Mouse (Mus musculus) fibroblast of lung, adult 2 months (primary cell): ENCODE results near the gene Mvp.

Source experiments
- DNase-seq: peaks from one replicate; pipeline ENCODE4 v3.0.0-alpha.2; 2011; ENCODE audit warnings: low read depth

The Mvp gene

DNA sequence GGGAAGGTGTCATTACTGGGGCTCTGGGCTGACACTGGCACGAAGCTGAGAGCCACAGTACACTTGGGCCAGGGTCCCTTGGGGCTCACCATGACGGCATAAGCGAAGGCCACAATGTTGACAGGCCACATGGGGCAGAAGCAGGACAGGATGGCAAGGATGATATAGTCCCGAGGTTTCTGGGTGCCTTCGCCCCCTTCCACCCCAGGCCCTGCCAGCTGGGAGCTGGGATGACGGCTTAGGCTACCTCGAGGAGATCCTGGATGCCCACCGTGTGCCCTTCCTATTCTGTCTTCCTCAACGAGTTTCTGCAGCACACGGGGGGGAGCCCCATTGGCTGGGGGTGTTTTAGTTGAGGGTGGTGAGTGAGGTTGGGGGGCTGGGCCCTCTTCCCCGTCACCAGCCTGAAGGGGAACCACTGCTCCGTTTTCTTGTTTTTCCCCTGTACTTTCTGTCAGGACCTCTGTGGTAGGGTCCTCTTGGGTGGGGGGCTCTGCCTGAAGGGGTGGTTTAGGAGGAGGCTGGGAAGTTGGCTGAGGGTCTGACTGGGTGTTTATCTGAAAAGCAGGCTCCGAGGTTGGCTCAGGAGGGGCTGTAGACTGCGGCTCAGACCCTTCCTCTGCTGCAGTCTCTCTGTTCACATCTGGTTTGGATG, 5.0 kb upstream of the Mvp start:
- DNase-seq, result no peak

DNA sequence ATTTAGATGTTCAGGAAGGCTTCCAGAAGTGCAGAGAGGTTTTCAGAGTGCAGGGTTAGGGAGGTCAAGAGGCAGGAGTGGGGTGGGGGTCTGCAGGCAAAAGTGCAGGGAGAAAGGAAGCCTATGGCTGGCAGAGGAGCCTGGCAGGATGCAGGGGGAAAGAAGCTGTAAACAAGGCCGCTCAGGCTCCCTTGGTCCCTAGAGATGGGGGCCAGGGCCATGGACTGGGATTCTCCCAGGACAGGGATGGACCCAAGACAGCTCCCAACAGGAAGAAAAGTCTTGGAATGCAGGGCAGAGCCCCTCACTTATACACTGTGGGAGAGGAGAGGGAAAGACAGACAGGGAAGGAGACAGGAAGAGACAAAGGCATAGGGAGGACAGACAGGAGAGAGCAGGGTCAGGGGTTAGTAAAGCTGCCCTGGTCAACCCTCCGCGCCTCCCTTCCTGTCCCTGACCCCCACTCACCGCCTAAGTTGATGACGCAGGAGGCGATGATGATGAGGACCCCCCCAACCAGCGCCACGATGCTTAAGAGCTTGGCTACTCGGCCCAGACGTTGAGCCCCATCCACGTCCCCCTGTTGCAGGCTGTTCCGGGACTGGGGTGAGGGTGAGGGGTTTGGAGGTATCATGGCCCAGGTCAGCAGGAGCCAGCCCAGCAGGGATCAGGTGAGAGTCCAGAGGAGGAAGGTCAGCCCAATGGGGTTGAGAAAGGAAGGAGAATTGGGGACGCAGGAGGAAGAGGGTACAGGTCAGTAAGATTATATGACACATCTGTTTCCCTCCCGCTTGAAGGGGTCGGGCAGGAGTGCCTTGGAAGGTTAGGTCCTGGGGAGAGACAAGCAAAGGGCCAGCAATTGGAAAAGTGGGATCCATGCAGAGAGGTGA, 4.2 kb upstream of the Mvp start:
- no peak for DNase-seq

DNA sequence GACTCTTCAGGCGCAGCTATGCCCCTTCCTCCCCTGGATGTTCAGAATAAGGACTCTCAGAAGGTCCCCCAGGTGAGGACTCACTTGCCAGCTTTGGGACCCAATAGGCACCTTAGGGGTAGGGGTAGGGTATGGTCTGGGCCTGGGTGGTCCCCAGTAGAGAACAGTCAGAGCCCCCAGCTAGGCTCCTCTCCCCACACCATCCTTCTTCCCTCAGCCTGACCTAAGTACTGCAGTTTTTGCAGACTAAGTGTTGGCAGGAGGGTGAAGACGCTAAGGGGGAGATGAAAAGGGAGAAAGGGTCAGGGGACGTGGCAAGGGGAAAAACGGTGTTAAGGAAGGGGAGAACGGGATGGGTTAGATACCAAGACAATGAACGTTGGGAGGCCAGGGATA, 3.5 kb upstream of the Mvp start:
- no peak for DNase-seq

DNA sequence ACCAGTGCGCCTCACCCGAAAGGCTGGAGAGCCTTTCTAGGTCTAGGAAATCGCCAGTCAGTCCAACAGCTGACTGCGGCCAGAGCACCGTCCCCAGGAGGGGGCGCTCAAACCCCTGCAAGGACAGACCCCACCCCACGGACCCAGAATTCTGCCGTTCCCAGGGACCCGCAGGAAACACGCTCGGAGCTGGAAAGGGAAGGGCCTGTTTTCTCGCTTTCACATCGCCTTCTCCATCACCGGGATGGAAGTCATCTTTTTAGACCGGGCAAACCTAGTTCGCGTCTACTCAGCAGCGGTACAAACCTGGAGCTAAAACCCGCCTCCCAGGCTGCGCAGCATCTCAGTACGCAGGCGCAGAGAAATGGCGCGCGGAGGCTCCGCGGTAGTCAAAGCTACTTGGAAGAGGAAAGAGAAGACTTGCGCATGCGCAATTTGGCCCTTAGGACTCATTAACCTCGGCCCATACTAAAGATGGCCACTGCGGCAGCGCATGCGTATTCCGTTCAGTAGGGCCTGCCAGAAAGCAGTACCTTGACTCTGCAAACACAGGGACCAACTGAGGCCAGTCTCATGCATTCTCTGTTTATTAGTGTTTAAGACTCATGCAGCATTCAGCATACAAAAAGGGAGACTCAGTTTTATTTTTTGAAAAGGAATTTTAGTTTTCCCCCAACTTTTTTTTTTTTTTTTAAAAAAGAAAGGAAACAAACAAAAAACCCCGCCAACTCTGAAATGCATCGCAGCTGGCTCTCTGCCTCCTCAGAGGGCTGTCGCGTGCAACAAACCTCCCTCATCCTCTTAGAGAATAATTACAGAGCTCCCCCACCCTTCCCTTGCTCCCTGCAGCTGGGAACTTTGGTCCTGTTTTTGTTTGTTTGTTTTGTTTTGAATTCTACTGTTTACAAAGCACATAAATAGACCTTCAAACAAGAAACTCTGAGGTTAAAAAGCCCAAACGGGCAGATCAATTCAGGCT, 2.8 kb upstream of the Mvp start, which contains the start of gene Pagr1a:
TSS of gene Pagr1a (minus strand) at position 382 of the 979 bp plus-strand sequence.
- peak; percentile 96 for DNase-seq

DNA sequence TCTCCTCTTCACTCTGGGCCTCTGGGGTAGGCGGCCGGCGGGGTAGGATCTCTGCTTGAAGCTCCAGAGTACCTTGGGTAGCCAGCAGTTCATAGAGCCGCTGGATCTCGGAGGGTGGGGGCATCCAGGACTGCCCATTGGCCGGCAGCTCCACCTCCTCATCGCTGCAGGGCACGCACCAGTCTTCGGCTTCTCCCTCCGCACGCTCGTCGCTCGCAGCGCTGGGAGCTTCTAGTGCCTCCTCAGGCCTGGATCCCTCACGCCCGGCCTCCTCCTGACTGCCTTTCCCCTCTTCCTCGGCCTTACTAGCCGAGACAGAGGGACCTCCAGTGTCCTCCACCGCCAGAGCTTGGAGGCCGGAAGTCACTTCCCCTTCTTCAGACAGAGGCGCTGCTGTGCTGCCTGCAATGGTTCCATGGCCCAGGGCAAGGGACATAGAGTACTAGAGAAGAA, 2.1 kb upstream of the Mvp start:
- no peak for DNase-seq

DNA sequence TGATC, 1.9 kb upstream of the Mvp start, which contains the start of gene Pagr1b:
TSS of gene Pagr1b (minus strand) at position 4 of the 5 bp plus-strand sequence.
- no peak for DNase-seq

DNA sequence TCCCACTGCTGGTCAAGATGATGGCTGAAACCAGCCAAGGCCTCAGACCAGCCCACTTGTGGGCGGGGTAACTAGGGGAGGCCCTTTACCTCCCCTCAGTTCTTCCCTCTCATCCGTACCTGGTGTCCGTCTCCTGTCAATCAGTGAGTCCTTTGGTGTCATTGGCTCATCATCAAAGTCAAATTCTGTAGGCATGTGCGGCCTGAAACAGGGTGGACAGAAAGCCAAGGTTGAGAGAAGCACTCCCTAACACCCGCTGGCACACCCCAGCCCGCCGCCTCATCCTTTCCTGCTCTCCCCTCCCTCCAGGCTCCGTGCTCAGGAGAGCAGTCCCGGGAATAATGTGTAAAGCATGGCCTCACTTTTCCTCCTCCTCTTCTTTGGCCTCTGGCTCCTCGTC, 1.7 kb upstream of the Mvp start:
- DNase-seq, result no peak

DNA sequence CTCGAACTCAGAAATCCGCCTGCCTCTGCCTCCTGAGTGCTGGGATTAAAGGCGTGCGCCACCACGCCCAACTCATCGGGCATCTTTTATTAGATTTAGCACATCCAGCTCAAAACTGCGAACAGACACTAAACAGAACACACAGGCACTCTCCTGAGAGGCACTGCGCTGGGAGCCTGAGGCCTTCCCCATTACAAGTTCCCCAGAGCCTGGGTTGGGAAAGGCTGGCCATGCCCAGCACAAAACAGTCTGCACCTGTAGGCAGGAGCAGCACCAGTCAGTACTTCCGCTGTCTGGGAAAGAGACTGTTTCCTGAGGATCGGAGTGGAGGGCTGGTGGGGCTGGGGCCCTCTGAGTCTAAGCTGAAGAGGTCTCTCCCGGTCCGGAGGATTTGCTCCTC, 572 bp upstream of the Mvp start:
- no peak for DNase-seq

DNA sequence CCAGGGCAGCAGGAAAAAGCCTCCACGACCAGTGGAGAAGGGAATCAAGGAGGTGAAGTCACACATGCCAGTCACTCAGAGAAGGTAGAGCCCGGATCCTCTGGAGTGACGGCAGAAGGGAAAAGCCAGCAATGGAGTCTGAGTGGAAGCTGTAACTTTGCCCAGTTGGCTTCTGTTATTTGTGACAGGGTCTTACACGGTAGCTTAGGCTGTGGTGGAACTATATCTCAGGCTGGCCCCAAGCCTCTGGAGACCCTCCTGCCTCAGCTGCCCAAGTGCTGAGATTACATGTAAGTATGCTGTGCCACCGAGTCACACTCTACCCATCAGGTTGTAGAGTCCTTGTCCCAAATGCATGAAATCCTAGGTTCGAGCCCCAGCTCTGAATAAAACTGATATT, 1.0 kb downstream of the Mvp start:
- DNase-seq, result no peak

DNA sequence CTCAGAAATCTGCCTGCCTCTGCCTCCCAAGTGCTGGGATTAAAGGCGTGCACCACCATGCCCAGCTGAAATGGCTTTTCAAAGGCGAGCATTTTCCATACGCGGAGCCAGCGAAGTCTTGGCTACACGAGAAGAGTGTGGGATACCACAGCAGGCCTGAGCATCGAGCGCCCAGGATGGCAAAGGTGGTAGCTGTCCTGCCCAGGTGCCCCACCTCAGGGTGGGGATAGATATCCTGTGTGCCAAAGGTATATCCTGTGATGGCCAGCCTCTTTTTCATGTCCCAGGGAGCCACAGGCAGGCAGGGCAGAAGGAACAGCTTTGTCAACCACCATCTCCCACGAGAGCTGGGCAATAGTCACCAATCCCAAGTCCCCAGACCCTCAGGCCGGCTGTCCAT, 1.6 kb downstream of the Mvp start:
- no peak for DNase-seq

DNA sequence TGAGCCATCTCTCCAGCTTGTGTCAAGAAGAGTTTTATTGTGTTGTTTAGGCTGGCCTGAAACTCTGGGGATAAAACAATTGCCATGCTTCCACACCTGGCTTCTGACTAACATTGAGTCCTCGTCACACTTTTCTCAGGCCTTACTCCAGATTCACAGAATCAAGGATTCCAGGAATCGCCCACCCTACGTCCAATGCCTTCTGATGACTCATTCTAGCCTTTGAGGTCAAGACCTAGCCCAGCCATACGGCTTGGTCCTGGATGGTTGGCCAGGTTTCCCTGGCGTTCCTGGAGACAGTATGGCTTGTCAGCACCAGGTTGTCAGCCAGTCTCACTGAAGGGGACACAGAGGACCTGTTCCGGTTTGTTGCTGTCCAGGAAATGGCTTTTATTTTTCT, 2.0 kb downstream of the Mvp start:
- no peak for DNase-seq

DNA sequence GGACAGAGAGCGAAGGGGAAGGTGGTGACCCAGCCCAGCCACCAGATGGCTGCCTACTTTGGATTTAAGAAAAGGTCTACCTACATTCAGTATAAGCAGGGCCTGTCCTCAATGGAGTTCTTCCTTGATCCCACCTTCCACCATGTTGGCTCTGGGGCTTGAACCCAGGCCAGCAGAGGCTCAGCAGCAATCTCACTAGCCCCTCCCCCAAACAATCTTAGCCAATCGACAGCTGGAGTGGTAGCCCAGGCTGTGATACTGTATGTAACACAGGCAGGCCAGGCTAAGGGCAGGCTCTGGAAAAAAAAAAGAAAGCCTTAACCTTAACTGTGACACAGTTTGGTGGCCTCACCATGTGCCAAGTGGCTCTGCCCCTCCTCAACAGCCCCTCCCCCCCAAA, 2.7 kb downstream of the Mvp start:
- no peak for DNase-seq

DNA sequence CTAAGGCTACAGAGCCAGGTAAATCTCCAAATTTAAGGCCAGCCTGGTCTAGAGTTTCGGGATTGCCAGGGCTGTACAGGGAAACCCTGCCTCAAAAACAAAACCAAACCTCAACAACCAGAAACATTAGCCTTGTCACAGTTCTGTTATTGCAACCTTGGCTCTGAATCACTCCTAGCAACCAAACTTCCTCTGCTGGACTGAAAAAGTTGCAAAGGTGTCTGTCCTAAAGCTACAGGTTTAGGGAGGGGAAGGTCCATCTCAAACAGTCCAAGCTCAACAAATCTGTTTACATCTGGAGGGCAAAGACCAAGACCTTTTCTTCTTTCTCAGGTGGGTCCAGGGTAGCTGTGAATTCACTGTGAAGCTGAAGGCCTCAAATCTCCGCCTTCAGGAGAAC, 3.4 kb downstream of the Mvp start:
- DNase-seq, result no peak

DNA sequence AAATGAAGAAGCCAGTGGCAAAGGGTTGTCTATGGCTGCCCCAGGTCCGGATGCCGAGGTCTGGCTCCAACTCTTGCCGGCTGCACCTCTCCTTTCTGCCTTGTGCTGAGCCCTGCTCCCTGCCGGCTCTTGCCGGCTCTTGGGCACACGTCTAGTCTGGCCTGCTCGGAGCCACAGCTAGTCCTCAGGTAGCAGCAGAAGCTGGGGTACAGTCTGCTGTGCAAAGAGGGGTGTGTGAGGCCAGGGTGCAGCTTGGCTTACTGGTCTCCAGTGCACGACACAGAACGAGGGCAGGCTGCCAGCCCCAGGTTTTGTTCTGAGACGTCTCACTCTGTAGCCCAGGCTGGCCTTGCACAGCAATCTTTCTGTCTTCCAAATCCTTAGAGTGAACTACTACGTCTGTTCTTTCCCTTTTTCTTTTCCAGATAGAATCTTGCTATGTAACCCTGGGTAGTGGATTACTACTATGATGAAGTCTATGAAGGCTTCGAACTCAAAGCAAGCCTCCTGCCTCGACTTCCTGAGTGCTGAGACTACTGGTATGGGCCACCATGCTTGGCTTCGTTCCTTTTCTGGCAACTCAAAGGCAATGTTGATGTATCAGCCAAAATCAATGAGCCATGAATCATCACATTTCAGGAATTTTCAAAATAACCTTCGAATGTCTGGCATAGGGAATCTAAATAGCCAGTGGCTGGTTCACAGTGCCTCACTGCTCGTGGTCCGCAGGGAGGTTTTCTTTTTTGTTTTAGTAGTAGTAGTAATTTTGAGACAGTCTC, 4.9 kb downstream of the Mvp start:
- DNase-seq, result no peak

DNA sequence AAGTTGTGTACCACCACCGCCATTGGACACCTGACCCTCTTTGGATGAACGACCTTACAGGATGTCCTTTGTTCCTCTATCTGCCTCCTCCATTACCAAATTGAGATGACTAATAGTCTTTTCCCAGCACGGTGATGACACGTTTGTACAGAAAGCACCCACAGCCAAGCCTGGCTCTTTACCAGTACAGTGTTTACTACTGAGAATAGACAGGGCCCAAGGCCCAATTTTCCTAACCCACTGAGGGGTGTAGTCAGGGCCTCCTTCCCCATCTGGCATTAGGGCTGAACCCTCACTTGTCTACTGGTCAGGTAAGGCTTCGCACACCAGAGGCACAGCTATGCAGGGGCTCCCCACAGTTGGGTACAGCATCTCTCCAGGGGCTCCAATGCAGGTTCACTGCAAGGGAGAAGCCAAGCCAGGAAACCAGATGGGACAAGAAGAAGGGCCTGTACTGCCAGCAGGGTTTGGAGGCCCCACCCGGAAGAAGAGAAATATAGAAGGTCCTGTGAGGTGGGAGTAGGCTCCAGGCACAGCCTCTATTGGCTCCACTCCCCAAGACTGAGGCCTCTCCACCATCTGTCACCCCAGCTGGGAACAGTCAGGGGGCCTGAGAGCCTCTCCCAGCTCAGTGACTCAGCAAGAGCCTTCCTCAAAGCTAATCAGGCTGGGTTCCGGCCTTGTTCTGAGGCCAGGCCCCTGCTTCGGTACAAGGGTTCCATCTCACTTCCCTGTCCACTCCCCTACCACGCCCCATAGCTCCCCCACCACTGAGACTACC, 6.0 kb downstream of the Mvp start:
- DNase-seq, result peak; percentile 65

DNA sequence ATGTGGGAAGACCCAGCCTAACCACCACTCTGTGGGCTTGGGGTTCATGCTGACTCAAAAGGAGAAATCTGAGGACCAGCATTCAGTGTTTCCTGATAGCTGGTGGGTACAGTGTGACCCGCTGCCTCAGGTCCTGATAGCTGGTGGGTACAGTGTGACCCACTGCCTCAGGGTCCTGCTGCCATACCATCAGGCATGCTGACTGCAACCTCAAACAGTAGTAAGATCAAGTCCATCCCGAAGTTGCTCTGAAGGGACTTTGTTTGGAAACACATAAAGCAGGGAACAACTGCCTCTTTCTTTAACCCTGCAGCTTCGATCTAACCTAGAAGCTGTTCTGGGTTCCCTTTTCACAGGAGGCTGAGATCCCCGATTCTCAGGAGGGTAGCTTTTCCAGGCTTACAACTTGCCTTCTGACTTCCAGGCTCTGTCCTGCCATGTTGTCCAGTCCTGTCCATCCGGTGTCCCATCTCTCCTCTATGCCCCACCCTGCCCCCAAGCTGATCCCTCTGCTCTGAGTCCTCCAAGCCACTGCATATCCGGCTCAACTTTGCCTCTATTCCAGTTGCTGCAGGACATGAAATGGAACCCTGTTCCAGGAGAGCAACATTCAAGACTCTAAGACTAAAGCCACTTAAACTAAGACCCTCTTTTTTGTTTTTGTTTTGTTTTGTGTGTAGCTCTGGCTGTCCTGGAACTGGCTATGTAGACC, 7.0 kb downstream of the Mvp start:
- DNase-seq, result no peak

DNA sequence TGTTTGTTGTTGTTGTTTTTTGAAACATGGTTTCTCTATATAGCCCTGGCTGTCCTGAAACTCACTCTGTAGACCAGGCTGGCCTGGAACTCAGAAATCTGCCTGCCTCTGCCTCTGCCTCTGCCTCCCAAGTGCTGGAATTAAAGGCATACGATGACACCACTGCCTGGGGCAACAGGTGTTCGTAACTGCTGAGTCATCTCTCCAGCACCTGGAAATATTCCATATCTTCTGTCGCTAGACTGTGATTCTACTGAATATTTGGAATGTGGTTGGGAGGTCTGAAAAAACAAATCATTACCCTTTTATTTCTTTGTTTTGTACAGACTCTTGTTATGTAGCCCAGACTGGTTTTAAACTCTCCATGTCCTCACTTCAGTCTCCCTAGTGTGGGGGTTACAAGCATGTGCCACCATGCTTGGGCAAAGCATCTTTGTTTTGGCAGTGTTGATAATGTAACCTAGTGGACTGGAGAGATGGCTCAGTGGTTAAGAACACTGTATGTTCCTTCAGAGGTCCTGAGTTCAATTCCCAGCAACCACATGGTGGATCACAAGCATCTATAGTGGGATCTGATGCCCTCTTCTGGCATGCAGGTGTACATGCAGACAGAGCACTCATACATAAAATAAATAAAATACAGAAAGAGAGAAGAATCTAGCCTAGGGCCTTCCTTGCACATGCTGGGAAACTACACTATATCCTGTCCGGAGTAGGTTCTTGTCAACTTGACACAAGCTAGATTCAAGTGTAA, 10.1 kb downstream of the Mvp start:
- no peak for DNase-seq

DNA sequence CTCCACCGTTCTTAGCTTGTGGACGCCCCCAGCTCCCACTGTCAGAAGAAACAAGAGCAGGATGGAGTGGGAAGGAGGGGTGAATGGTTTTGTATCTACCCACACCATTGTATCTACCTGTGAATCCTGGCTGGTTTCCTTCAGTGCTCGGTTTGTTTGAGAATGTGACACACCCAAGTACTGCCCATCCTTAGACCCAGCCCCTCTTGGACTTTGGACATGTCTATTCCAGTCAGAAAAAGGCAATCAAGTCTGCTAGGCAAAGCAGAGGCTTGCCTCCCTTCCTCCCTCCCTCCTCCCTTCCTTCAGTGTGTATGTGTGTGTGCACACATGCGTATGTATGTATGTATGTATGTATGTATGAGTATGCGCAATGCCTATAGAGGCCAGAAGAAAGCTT, 10.8 kb downstream of the Mvp start:
- DNase-seq, result no peak

DNA sequence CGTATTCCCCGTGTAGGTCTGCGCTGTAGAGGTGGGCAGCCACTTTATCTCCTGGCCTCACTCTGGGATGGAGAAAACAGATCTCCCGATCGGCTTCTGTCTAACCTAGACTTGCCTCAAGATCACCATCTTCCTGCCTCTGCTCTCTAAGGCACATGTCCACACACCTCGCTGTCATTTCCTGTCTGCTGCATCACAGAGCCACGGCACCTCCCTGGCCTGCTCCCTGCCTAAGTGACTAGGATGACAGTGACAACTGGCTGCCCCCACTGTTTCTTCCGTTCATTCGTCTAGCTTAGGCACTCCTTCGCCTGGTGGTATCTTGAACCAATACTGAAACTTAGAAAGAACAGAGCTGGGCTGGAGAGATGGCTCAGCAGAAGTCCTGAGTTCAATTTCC, 14.9 kb downstream of the Mvp start:
- no peak for DNase-seq

DNA sequence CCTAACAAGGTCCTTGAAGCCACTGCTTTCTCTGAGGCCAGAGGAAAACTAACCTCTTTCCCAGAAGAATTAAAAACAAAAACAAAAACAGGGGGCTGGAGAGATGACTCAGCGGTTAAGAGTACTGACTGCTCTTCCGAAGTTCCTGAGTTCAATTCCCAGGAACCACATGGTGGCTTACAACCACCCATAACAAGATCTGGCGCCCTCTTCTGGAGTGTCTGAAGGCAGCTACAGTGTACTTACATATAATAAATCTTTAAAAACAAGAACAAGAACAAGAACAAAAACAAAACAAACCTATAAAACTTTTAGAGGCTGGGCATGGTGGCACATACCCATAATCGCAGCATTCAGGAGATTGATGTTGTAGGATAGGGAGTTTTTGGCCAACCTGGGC, 18.0 kb downstream of the Mvp start:
- no peak for DNase-seq
